Mouse (Mus musculus) forebrain, embryonic 15.5 days (tissue): ENCODE data around the gene D8Ertd738e. TPM values are rescaled to one million over a fixed set of nuclear protein-coding genes. Genes with fewer than 3 reads are reported as not detected.

Experiments
- ATAC-seq: fragments of 200-750 bp; cut with Nextera tagmentation; replicated peaks from 2 replicates; pipeline ENCODE4 v1.8.0; 2017; ENCODE audit warnings: mild to moderate bottlenecking, moderate TSS enrichment, moderate library complexity
- H3K27ac ChIP-seq: fragments of 300-500 bp; sonication (generic); replicated peaks from 2 replicates; pipeline ENCODE4 v1.5.1; 2015; ENCODE audit warnings: mild to moderate bottlenecking, inconsistent platforms
- H3K27me3 ChIP-seq: fragments of 300-500 bp; sonication (generic); 2 replicates; pipeline ENCODE4 v1.6.1; 2015; ENCODE audit warnings: inconsistent platforms
- H3K36me3 ChIP-seq: fragments of 300-500 bp; sonication (generic); 2 replicates; pipeline ENCODE4 v1.6.1; 2015; ENCODE audit warnings: mild to moderate bottlenecking, inconsistent platforms
- H3K4me1 ChIP-seq: fragments of 300-500 bp; sonication (generic); 2 replicates; pipeline ENCODE4 v1.6.1; 2015; ENCODE audit warnings: inconsistent platforms
- H3K4me2 ChIP-seq: fragments of 300-500 bp; sonication (generic); replicated peaks from 2 replicates; pipeline ENCODE4 v1.6.1; 2015; ENCODE audit warnings: mild to moderate bottlenecking, inconsistent platforms
- H3K4me3 ChIP-seq: fragments of 300-500 bp; sonication (generic); 2 replicates; pipeline ENCODE4 v1.5.1; 2015; ENCODE audit warnings: mild to moderate bottlenecking, inconsistent platforms
- H3K9ac ChIP-seq: fragments of 300-500 bp; sonication (generic); replicated peaks from 2 replicates; pipeline ENCODE4 v1.6.1; 2015; ENCODE audit warnings: mild to moderate bottlenecking, inconsistent platforms
- H3K9me3 ChIP-seq: fragments of 300-500 bp; sonication (generic); 2 replicates; pipeline ENCODE4 v1.6.1; 2016; ENCODE audit warnings: inconsistent platforms
- WGBS: fragments of 180-500 bp; shearing (Covaris S2); methylation state at CpG from one replicate; pipeline ENCODE4 v1.1.7; 2015; ENCODE audit warnings: mixed read lengths; 5-methylcytosine and 5-hydroxymethylcytosine counted together
- polyA plus RNA-seq: library from polyadenylated mRNA; unstranded; fragments of >200 nt; fragmentation: Nextera tagmentation; extraction: Ambion mirVana; gene quantifications from 2 replicates; pipeline ENCODE4 v1.2.1, GENCODE M21; 2015

D8Ertd738e gene
- polyA plus RNA-seq, 1 experiment from 2014 or later = 233 TPM

GRCm38 (mm10) chr8:84269950-84270773 is 20.6 kb upstream of the D8Ertd738e start, which contains the start of gene Ccdc130:
Gene Ccdc130, minus strand, starts transcription at chr8:84270380.
- no peaks in the 10 kb centered on the region for H3K27me3 ChIP-seq
- ATAC-seq = peak; percentile 99
- peak within 1 kb of the TSS; percentile 67 for H3K27ac ChIP-seq
- H3K36me3 ChIP-seq = peaks cover 15% of the 10 kb centered on the region; the same call in 1 of the 2 replicates
- no peaks in the 10 kb centered on the region for H3K9me3 ChIP-seq
- peak within 1 kb of the TSS; percentile 82 for H3K9ac ChIP-seq
- WGBS = under 1% methylated on average over 44 of the region's 44 CpGs
- H3K4me2 ChIP-seq = peak within 1 kb of the TSS; percentile 74
- H3K4me1 ChIP-seq = peaks cover 13% of the 10 kb centered on the region
- peak within 1 kb of the TSS; percentile 65 for H3K4me3 ChIP-seq

GRCm38 (mm10) chr8:84261098-84261497 is 11.6 kb upstream of the D8Ertd738e start:
- no peak for ATAC-seq
- Histone ChIP-seq H3K4me1 (peaks cover 15% of the 10 kb centered on the region), H3K9me3 (no peaks in the 10 kb centered on the region), H3K36me3 (peaks cover 65% of the 10 kb centered on the region), H3K27me3 (no peaks in the 10 kb centered on the region), H3K4me2 (no peak overlapping the region), H3K9ac (no peak overlapping the region), H3K4me3 (no peak overlapping the region), H3K27ac (no peak overlapping the region)
- 95% methylated on average over 4 of the region's 4 CpGs for WGBS

GRCm38 (mm10) chr8:84256822-84257610 is 7.5 kb upstream of the D8Ertd738e start, which contains the start of gene Mri1:
Gene Mri1, minus strand, starts transcription at chr8:84257326.
- H3K36me3 ChIP-seq = peaks cover 60% of the 10 kb centered on the region
- H3K4me3 ChIP-seq = peak within 1 kb of the TSS; percentile 83
- no peaks in the 10 kb centered on the region for H3K27me3 ChIP-seq
- ATAC-seq = peak; percentile 89
- peak within 1 kb of the TSS; percentile 79 for H3K4me2 ChIP-seq
- H3K9me3 ChIP-seq = no peaks in the 10 kb centered on the region
- peak within 1 kb of the TSS; percentile 93 for H3K27ac ChIP-seq
- WGBS = under 1% methylated on average over 63 of the region's 64 CpGs
- H3K9ac ChIP-seq = peak within 1 kb of the TSS; percentile 85
- H3K4me1 ChIP-seq = peaks cover 17% of the 10 kb centered on the region

GRCm38 (mm10) chr8:84256458-84256821 is 6.9 kb upstream of the D8Ertd738e start:
- Histone ChIP-seq H3K27ac (peak overlapping the region; percentile 93), H3K4me3 (peak overlapping the region; percentile 83), H3K9me3 (no peaks in the 10 kb centered on the region), H3K36me3 (peaks cover 60% of the 10 kb centered on the region), H3K27me3 (no peaks in the 10 kb centered on the region), H3K9ac (peak overlapping the region; percentile 85), H3K4me1 (peaks cover 17% of the 10 kb centered on the region), H3K4me2 (peak overlapping the region; percentile 79)
- WGBS = 11% methylated on average over 6 of the region's 6 CpGs
- ATAC-seq = peak; percentile 47

GRCm38 (mm10) chr8:84255858-84256257 is 6.3 kb upstream of the D8Ertd738e start:
- Histone ChIP-seq H3K9me3 (no peaks in the 10 kb centered on the region), H3K36me3 (peaks cover 61% of the 10 kb centered on the region), H3K4me3 (peak overlapping the region; percentile 83), H3K4me2 (peak overlapping the region; percentile 79), H3K4me1 (peaks cover 17% of the 10 kb centered on the region), H3K27me3 (no peaks in the 10 kb centered on the region), H3K9ac (no peak overlapping the region), H3K27ac (no peak overlapping the region)
- 76% methylated on average over 3 of the region's 3 CpGs for WGBS
- ATAC-seq = 0 out of 2 replicates have a peak, but pooled peaks have one; percentile 0

GRCm38 (mm10) chr8:84241821-84242220 is 7.7 kb downstream of the D8Ertd738e start:
- ATAC-seq = no peak
- 24% methylated on average over 2 of the region's 2 CpGs for WGBS
- peaks cover 20% of the 10 kb centered on the region for H3K4me1 ChIP-seq
- H3K4me2 ChIP-seq = no peak overlapping the region
- no peaks in the 10 kb centered on the region for H3K9me3 ChIP-seq
- H3K4me3 ChIP-seq = no peak overlapping the region
- H3K27ac ChIP-seq = no peak overlapping the region
- H3K27me3 ChIP-seq = no peaks in the 10 kb centered on the region
- H3K36me3 ChIP-seq = peaks cover 31% of the 10 kb centered on the region
- H3K9ac ChIP-seq = no peak overlapping the region

GRCm38 (mm10) chr8:84241167-84241566 is 8.4 kb downstream of the D8Ertd738e start:
- ATAC-seq = no peak
- Histone ChIP-seq H3K9me3 (no peaks in the 10 kb centered on the region), H3K27me3 (no peaks in the 10 kb centered on the region), H3K4me1 (peaks cover 21% of the 10 kb centered on the region), H3K4me3 (no peak overlapping the region), H3K27ac (no peak overlapping the region), H3K9ac (0 out of 2 replicates have a peak overlapping the region, but pooled peaks have one; percentile 2), H3K4me2 (no peak overlapping the region), H3K36me3 (peaks cover 24% of the 10 kb centered on the region)
- 57% methylated on average over 6 of the region's 6 CpGs for WGBS

GRCm38 (mm10) chr8:84237542-84238229 is 11.8 kb downstream of the D8Ertd738e start:
- 21% methylated on average over 19 of the region's 19 CpGs for WGBS

GRCm38 (mm10) chr8:84236998-84237473 is 12.5 kb downstream of the D8Ertd738e start, which contains the start of gene Zswim4:
Gene Zswim4, minus strand, starts transcription at chr8:84237055.
- Histone ChIP-seq H3K4me3 (peak within 1 kb of the TSS; percentile 85), H3K4me2 (peak within 1 kb of the TSS; percentile 74), H3K27ac (peak within 1 kb of the TSS; percentile 90), H3K36me3 (peaks cover 23% of the 10 kb centered on the region; the same call in 1 of the 2 replicates), H3K9ac (peak within 1 kb of the TSS; percentile 96), H3K9me3 (no peaks in the 10 kb centered on the region), H3K27me3 (no peaks in the 10 kb centered on the region), H3K4me1 (peaks cover 50% of the 10 kb centered on the region)
- peak; percentile 99 for ATAC-seq
- WGBS = 0% methylated on average over 35 of the region's 35 CpGs

More at GRCm38 (mm10) chr8:84237542-84238229, 11.8 kb downstream of the D8Ertd738e start:
- peak; percentile 8 for ATAC-seq
- Histone ChIP-seq H3K4me1 (peaks cover 49% of the 10 kb centered on the region), H3K36me3 (peaks cover 18% of the 10 kb centered on the region; the same call in 1 of the 2 replicates), H3K4me2 (peak overlapping the region; percentile 74), H3K4me3 (peak overlapping the region; percentile 85), H3K27ac (peak overlapping the region; percentile 90), H3K9me3 (no peaks in the 10 kb centered on the region), H3K9ac (peak overlapping the region; percentile 73), H3K27me3 (no peaks in the 10 kb centered on the region)

- ATAC-seq = peak; percentile 41
- H3K9me3 ChIP-seq = no peaks in the 10 kb centered on the region
- peaks cover 28% of the 10 kb centered on the region for H3K36me3 ChIP-seq
- no peaks in the 10 kb centered on the region for H3K27me3 ChIP-seq
- H3K27ac ChIP-seq = peak overlapping the region; percentile 75
- peaks cover 45% of the 10 kb centered on the region for H3K4me1 ChIP-seq
- WGBS = 0% methylated on average over 30 of the region's 30 CpGs
- H3K4me2 ChIP-seq = peak overlapping the region; percentile 64
- peak overlapping the region; percentile 96 for H3K9ac ChIP-seq
- H3K4me3 ChIP-seq = peak overlapping the region; percentile 85
These were observed 13.0 kb downstream of the D8Ertd738e start for GRCm38 (mm10) chr8:84236410-84236997.
